Mouse (Mus musculus) layer of hippocampus, postnatal 14 days (tissue): ENCODE measurements around the gene Catip. TPM values are rescaled to one million over a fixed set of nuclear protein-coding genes. Genes with fewer than 3 reads are reported as not detected.
"Not testable (repeated sequence)": the region's sequence is repeated elsewhere in the genome, so short reads cannot be mapped to it uniquely, and the experiment has no call there.

ENCODE experiments used
- DNase-seq, 2 experiments: peaks; one replicate each; pipeline ENCODE4 v3.0.0; 2021 to 2022; ENCODE audit warnings: low spot score in 2 of 2, mixed read lengths in 1 of 2
- long read RNA-seq, 2 experiments: library from polyadenylated mRNA; stranded (forward); transcript quantifications; one replicate each; pipeline ENCODE4 v2.0.0; 2021
- total RNA-seq, 2 experiments: library from RNA; stranded (reverse); gene quantifications; 2 replicates each; pipeline ENCODE4 v1.2.3; 2021

Catip gene
- 1 to 10 TPM; 1.1 to 1.8 TPM for total RNA-seq
- long read RNA-seq, experiment 1, partial matches to known transcripts, result 1 of 3 reads
- long read RNA-seq, experiment 1, other reads (novel, unspliced or antisense), result 2 of 3 reads
- long read RNA-seq, experiment 2, partial matches to known transcripts, result 1 of 4 reads
- long read RNA-seq, experiment 2, other reads (novel, unspliced or antisense), result 3 of 4 reads

GRCm38 (mm10) chr1:74361812-74362211 is at the start of gene Catip:
TSS of gene Catip (plus strand) at chr1:74362108.
- DNase-seq, result peak; percentile 68 to 89

DNA sequence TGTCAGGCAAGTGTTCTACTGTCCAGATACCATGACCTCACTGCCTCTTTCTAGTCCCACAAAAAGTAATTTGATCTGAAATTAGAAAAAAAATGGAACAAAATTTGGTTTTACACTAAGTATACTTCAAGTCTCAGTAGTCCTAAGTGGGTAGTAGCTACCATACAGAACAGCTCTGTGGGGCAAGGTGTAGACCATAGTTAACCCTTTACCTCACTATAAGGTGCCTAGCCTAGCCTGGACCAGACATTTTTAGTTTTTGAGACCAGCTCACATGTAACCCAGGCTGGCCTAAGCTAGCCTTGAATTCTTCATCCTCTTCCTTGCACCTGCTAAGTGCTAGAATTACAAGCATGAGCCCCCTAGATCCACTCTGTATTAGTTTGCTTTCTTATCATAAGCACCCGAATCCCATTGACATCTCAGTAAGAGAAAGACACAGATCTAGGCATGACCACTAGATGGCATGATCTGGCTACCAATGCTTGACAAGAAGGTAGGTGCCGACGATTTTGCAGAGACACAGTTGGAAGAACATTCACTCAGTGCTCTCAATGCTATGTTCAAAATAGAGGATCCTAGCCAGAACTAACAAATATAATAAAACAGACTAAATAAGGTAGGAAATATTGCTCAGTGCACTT is 48.7 kb upstream of the Catip start:
- DNase-seq, result peak; percentile 53 to 91

GRCm38 (mm10) chr1:74314796-74315195 is 47.1 kb upstream of the Catip start:
- DNase-seq, result no peak

GRCm38 (mm10) chr1:74316114-74316827 is 45.6 kb upstream of the Catip start:
- DNase-seq, result no peak

DNA sequence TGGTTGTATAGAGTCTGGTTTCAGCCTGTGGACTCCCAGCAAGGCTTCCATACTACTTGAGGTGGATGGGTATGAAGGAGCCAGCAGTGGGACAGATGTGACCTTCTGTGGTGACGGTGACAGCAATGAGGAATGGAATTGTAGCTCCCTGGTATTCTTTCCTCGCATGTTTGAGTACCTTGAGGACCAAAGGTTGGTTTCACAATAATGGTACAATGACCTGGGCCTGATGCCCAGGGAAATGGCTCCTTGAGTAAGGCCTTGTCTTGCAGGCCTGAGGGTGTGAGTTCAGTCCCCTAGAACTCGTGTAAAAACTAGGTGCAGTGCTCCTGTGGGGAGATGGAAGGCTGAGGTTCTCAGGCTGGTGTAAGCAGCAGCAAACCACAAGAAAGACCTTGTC is 43.2 kb upstream of the Catip start:
- no peak for DNase-seq

- DNase-seq, result no peak
Measured at GRCm38 (mm10) chr1:74321396-74321795, 40.5 kb upstream of the Catip start.

DNA sequence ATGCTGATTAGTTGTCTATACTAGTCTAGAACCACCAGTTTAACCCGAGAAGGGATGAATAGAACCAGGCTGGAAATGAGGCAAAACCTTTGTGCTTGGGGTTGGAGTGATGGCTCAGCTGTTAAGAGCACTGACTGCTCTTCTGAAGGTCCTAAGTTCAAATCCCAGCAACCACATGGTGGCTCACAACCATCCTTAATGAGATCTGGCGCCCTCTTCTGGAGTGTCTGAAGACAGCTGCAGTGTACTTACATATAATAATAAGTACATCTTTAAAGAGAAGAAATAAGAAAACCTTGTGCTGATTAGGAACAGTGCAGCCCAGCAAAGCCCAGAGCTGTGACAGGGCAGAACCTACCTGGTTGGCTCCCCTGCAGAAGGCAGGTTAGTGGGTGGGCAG is 35.0 kb upstream of the Catip start:
- not testable (repeated sequence) for DNase-seq

DNA sequence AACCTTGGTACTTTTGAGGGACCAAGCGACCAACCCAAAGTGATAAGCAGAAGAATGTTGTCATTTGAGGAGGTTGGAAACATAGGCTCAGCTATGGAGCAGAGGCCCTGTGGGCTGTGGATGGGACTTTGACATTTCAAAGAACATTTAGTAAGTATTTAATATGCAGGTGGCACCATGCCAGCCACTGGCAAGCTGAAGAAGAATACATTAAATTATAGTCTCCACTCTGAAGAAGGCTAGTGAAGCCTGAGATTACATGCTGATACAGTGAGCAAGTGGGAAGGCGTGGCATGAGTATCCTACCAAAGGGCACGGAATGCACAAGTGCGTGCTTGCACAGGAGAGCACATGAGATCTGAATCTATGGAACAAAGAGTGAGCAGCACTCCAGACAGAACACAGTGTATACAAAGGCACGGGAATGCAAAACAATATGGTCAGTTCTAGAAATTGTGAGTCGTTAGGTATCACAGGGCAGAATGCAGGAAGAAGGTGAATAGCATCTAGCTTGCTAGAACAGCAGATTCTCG is 31.9 kb upstream of the Catip start:
- no peak for DNase-seq

GRCm38 (mm10) chr1:74331046-74331681 is 30.7 kb upstream of the Catip start:
- no peak for DNase-seq

- peak; percentile 94 to 95 for DNase-seq
Measured at GRCm38 (mm10) chr1:74332241-74332763, 29.6 kb upstream of the Catip start.

DNA sequence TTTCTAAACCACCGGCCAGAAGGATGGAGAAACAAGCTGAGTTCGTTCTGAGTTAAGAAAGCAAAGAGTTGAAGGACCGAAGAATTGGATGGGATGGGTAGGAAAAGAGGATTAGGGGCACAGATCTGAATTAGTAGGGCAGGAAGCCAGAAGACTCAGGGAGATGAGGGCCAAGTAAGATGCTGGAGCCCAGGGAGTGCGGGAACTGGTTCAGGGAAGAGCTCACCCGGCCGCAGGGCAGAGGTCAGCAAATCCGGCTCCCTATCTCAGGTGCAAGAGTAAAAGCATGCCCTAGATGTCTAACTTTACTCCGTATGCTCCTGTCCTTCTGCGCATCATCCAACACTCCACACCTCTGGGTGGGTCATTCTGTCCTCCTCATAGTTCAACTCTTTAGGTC is 29.0 kb upstream of the Catip start:
- no peak for DNase-seq

DNA sequence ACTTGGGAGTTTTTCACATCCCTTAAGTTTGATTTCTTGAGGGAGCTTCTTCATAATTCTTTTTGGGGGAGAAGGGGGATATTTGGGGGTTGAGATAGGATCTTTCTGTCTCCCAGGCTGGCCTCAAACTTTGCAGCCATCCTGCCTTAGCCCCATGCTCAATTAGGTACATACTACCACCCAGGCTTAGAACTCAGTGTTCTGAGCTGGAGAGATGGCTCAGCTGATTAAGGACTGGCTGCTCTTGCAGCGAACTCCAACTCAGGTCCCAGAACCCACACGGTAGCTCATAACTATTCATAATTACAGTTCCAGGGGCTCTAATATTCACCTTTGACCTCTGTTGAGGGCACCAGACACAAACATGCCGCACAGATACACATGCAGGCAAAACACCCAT is 27.3 kb upstream of the Catip start:
- no peak for DNase-seq

DNA sequence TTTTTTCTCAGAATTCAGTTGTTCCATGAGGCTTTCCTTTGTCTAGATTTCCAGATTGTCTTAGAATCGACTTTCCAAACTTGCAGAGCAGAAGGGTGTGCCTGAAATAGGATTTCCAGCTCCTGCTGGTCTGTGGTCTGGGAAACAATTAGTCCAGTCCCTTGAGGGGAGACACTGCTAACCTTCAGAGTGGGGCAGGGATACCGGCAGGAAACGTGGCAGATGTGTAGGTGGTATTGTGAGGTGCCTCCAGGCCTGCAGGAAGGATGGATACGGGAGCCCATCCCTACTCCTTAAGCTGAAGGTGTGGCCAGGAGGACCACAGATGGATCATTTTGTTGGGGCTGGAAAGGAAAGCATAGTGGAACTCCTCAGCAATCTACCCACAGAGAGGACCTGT is 26.9 kb upstream of the Catip start:
- DNase-seq, result no peak

- DNase-seq, result no peak
Measured at GRCm38 (mm10) chr1:74335436-74336170, 26.3 kb upstream of the Catip start.

DNA sequence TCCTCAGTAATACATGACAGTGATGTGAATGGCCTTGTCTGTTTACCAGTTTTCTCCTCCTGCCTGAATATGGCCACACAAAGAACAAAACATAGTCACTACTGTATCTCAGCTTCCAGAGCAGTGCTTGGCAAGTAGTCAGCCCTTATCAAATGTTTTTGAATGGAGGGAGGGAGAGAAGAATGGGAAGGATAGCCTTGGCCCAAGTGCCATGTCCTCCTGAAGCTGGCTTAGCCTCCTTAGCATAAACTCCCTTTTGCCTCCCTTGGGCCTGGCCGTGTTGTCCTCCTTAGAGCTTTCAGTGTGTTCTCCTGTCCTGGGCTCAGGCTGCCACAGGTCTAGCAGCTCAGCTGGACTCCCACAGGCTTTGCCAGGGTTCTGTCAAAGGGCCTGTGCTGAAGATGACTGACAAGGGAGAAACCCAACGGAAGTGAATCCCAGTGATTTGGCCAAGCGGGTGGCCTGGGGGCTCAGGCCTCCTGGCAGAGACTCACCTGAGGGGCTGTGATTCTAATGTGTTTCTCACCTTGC is 24.6 kb upstream of the Catip start:
- no peak for DNase-seq

DNA sequence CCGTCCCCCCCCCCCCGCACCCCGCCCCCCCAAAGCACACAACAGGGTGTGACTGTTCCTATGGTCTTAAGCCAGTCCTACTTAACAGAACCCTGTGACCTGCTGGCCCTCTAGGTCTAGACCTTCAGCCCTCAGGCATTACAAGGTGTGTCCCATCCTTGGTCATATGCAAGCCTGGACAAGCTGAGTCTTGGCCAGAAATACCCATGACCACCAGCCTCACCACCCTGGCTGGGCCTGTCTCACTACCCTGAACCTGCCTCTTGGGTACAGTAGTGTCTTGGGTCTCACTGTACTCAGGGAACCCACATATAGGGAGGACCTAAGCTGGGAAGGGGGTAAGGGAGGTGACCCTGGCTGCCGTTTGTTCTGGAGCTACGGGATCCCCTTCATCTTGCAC is 23.9 kb upstream of the Catip start:
- DNase-seq, result no peak

DNA sequence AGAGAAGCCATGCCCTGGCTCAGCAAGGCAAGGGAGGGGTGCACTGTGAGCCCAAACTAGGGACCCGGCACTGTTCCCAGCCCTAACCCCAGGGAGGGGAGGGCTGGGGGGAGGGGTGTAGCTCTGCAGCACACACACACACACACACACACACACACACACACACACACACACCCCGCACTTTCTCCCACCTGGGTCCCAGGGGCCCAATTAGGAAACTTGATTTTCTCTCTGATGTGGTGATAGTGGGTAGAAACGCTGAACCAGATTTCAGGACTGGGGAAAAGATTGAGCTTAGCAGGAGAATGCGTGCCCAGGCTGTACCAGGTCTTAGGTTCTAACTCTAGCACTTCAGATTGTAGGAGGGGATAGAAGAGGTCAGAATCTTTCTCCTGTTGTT is 23.3 kb upstream of the Catip start:
- DNase-seq, result no peak

DNA sequence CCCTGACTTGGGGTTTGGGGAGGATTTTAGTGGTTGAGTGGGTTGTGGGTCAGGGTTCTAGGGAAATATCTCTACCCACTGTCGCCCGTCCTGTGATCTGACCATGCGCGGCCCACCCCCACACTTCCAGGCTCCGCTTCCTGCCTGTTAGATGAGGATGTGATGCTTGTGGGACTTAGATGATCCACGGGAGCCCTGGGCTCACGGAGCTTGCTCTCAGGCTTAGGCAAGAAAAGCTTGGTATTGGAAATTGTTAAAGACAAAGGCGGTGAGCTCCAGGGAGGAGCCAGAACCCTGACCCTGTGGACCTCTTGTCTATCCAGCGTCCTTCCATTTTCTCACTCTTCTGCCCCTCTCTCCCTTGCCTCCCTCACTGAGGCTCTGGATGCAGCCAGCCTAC is 22.0 kb upstream of the Catip start:
- no peak for DNase-seq

DNA sequence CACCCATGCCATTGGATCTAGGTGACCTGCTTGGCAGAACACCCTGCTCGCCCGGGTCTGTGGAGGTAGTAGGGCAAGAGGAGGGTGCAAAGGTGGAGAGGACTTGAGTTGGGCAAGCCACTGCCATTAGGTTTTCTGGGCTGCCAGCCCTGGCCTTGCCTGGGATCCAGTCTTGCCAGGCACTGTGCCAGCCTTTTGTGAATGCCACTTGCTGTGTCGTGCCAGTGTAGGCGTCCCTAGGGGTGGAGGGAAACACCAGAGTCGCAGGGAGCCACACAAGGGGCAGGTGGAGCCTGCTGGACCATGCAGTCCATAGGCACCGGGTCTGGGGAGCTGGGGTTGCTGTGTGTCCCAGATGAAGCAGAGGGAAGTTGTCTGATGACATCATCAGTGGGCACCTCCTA is 21.5 kb upstream of the Catip start:
- peak; percentile 46 to 73 for DNase-seq

GRCm38 (mm10) chr1:74340992-74341391 is 20.9 kb upstream of the Catip start:
- DNase-seq, result not testable (repeated sequence)

- no peak for DNase-seq
Measured at GRCm38 (mm10) chr1:74341898-74342297, 20.0 kb upstream of the Catip start.
